In genomic region chr12:54946116-54946515, GRCm38 (mm10) we compare ENCODE assay signal across 43 mouse cellular contexts. TPM values are rescaled to one million over a fixed set of nuclear protein-coding genes. Genes with fewer than 3 reads are reported as not detected.
"Had no signal": no experiment of that assay in that cellular context is flagged by ENCODE, and none has a peak within 500 bp of the region (broad histone marks: within the 10 kb centered on the region; RNA-seq: fewer than 3 reads in every experiment).

No protein-coding gene starts in this region.

- H3K9me3 ChIP-seq: heart, embryonic 10.5 days; heart, embryonic 12.5 days; hindbrain, embryonic 10.5 days; hindbrain, embryonic 12.5 days; intestine, embryonic 15.5 days; kidney, embryonic 15.5 days; limb, embryonic 13.5 days; limb, embryonic 15.5 days had no signal

- DNase-seq: gastrocnemius, adult 2 months; gastrocnemius, postnatal 10 days; gastrocnemius, postnatal 25 days; heart, adult 18-20 months; heart, postnatal 10 days; heart, postnatal 4 days; kidney, adult 18-20 months; kidney, adult 8-10 months; kidney, postnatal 25 days; kidney, postnatal 4 days; layer of hippocampus, adult 9-11 months; layer of hippocampus, postnatal 36 days; left cerebral cortex, postnatal 4 days had no signal

- H3K4me1 ChIP-seq: heart, embryonic 10.5 days; heart, embryonic 12.5 days; hindbrain, embryonic 10.5 days; hindbrain, embryonic 12.5 days; intestine, embryonic 15.5 days; kidney, embryonic 15.5 days; limb, embryonic 13.5 days; limb, embryonic 15.5 days had no signal

- H3K27me3 ChIP-seq: heart, embryonic 12.5 days; hindbrain, embryonic 12.5 days; intestine, embryonic 15.5 days; kidney, embryonic 15.5 days; limb, embryonic 13.5 days; limb, embryonic 15.5 days had no signal

- H3K27ac ChIP-seq: gastrocnemius, adult 2 months; heart, embryonic 10.5 days; hindbrain, embryonic 10.5 days; hindbrain, embryonic 12.5 days; hindbrain, embryonic 14.5 days; intestine, embryonic 15.5 days; kidney, embryonic 15.5 days; kidney, postnatal 0 days; limb, embryonic 13.5 days; limb, embryonic 15.5 days; liver, embryonic 14.5 days had no signal

- ATAC-seq: hindbrain, embryonic 16.5 days; inflammation-experienced regulatory T-cells, adult 6 months; intestine, embryonic 15.5 days; intestine, postnatal 0 days had no signal

- H3K4me3 ChIP-seq: gastrocnemius, adult 2 months; heart, embryonic 10.5 days; heart, embryonic 12.5 days; hindbrain, embryonic 10.5 days; hindbrain, embryonic 12.5 days; intestine, embryonic 15.5 days; kidney, embryonic 15.5 days; limb, embryonic 13.5 days; limb, embryonic 15.5 days had no signal

- H3K36me3 ChIP-seq: limb, embryonic 15.5 days had no signal

- H3K4me2 ChIP-seq: heart, embryonic 12.5 days; hindbrain, embryonic 12.5 days; hindbrain, embryonic 14.5 days; intestine, embryonic 15.5 days; kidney, embryonic 15.5 days; limb, embryonic 13.5 days; limb, embryonic 15.5 days; liver, embryonic 11.5 days had no signal

- H3K9ac ChIP-seq: heart, embryonic 12.5 days; hindbrain, embryonic 12.5 days; hindbrain, embryonic 14.5 days; intestine, embryonic 15.5 days; kidney, embryonic 15.5 days; limb, embryonic 13.5 days; limb, embryonic 15.5 days; liver, embryonic 14.5 days had no signal

RNA-seq across cellular contexts. Expression of gene Gm20403, which starts 40.2 kb away (rescaled TPM):
- total RNA-seq: gastrocnemius, adult 2 months; gastrocnemius, postnatal 10 days; gastrocnemius, postnatal 25 days; gastrocnemius, postnatal 4 days; granulocyte monocyte progenitor cell, adult 5-6 weeks; heart, adult 18-20 months; heart, adult 8-10 months; heart, postnatal 10 days; heart, postnatal 25 days; heart, postnatal 4 days; layer of hippocampus, adult 18-20 months; layer of hippocampus, adult 8-10 months; layer of hippocampus, postnatal 14 days; layer of hippocampus, postnatal 36 days; left cerebral cortex, adult 18-20 months; left cerebral cortex, adult 8-10 months; left cerebral cortex, postnatal 10 days; left cerebral cortex, postnatal 25 days; left cerebral cortex, postnatal 4 days had no signal
- polyA plus RNA-seq: frontal cortex, adult 2 months; heart, embryonic 10.5 days; heart, embryonic 12.5 days; heart, embryonic 14.5 days; heart, embryonic 16.5 days; hindbrain, embryonic 10.5 days; hindbrain, embryonic 12.5 days; hindbrain, embryonic 14.5 days; hindbrain, embryonic 16.5 days; inflammation-experienced regulatory T-cells, adult 6 months; intestine, embryonic 15.5 days; intestine, postnatal 0 days; kidney, embryonic 15.5 days; kidney, postnatal 0 days; limb, embryonic 11.5 days; limb, embryonic 13.5 days; limb, embryonic 15.5 days; liver, embryonic 11.5 days; liver, embryonic 14.5 days had no signal
